Mouse (Mus musculus): Measurements from ENCODE around the gene Rnf180. TPM values are rescaled to one million over a fixed set of nuclear protein-coding genes. Genes with fewer than 3 reads are reported as not detected.

The Rnf180 gene
- total RNA-seq, 1 experiment from 2014 or later, result 8.0 TPM

DNA sequence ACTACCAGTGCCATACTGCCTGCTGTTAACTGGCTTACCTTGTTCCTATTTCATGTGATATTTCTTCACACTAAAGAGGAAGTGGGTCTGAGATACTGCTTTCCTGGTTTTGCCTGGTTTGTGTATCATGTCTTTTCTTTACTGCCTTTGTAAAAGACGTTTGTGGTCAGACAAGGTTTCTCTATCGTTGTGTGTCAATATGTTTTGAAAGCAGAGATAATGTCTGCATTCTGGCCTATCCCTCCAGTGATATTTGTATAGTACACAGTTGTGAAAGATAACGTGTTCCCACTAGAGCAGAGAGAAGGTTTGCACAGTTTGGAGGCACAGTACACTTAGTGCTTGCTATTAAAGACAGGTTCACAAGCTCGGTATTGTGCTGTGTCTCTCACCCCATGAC is 154.7 kb downstream of the Rnf180 start:
- ATAC-seq (replicated peaks; ENCODE audit: low read depth, poor library complexity, severe bottlenecking), result peak; percentile 96

DNA sequence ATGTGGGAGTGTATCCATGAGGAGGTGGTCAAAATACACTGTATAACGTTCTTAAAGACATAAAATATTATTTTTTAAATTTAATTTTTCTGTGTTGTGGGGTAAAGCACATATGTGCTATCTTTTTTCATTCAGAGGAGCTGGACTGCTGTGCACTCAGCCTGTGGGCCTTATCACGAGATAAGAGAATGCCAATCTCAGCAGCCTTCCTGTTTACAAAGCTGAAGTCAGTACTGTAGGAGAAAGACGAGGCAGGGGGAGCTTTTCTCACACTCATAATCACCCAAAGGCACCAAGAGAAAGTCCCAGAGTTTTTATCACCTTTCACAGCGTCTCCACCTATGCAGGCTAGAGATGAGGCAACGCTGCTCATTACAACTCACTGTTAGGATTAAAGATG is 160.2 kb downstream of the Rnf180 start:
- peak; percentile 88 for ATAC-seq (replicated peaks; ENCODE audit: low read depth, poor library complexity, severe bottlenecking)

DNA sequence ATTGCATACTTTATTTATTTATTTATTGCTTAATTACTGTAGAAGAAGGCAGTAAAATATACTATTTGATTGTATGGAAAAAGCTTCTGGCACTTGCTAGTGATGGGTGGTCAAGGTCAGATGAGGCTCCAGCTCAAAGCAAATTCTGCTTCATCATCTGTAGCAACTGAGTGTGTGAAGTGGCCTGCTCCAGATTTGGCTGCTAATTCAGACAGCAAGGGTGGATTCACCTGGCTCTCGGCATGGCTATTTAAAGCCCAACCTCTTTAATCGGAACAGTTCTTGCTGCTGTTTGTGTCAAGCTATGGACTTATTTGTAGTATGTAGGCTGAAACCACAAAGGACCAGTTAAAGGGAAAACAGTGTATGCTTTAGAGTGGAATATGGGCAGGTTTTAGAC is 161.8 kb downstream of the Rnf180 start:
- no peak for ATAC-seq (replicated peaks; ENCODE audit: low read depth, poor library complexity, severe bottlenecking)

DNA sequence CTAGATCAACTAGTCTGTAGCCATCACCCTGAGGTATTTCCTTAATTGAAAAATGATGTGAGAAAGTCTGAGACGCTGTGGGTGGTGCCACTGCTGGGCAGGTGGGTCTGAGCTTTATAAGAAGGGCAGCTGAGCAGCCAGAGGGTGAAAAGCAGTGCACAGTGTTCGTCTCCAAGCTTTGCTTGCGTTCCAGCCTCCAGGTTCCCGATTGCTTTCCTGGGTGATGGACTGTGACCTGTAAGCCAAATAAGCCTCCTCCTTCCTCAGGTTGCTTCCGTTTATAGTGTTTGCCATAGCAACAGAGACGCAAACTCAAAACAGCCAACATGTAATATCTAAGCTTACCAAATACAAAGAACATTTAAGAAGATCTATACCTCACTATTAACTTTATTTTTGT is 162.2 kb downstream of the Rnf180 start:
- no peak for ATAC-seq (replicated peaks; ENCODE audit: low read depth, poor library complexity, severe bottlenecking)

- peak; percentile 73 for ATAC-seq (replicated peaks; ENCODE audit: low read depth, poor library complexity, severe bottlenecking)
Measured at GRCm38 (mm10) chr13:105130080-105130479, 164.5 kb downstream of the Rnf180 start.

DNA sequence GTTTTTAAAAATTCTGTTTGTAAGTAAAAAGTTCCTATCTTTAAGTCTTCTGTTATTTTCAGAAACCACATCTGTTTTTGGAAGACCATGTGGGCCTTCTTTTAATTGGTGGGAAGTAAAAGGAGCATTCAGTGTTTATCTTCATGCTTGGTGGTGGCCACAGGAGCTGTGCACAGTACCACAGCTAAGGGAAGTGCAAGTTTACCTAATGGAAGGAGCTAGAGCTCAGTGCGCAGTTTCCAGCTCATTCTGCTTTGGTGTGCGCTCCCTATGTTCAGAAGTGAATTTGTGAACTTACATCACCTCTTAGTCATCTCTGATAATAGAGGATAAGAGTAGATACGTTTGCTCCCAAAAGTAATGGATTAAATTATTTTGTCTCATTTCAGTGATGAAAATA is 172.5 kb downstream of the Rnf180 start:
- ATAC-seq (replicated peaks; ENCODE audit: low read depth, poor library complexity, severe bottlenecking), result 0 out of 2 replicates have a peak, but pooled peaks have one; percentile 32

DNA sequence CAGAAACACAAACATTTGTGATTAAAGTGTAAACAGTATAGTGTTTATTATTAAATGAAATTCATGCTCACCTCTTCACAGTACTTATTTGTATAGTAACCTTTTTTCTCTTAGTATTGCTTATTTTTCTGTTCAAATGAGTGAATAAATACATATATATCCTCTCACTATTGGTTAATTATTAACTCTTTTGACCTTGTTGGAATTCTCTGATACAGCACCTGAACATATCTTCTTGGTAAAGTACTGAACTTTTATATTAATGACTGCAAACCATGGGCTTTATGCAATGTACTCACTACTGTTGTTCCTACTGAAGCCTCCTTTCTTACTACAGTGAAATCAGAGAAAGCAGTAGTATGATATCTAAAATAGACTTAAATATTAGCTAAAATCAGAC is 173.0 kb downstream of the Rnf180 start:
- ATAC-seq (replicated peaks; ENCODE audit: low read depth, poor library complexity, severe bottlenecking), result no peak

GRCm38 (mm10) chr13:105111599-105111998 is 183.0 kb downstream of the Rnf180 start:
- no peak for ATAC-seq (replicated peaks; ENCODE audit: low read depth, poor library complexity, severe bottlenecking)

- ATAC-seq (replicated peaks; ENCODE audit: low read depth, poor library complexity, severe bottlenecking), result no peak
Measured at GRCm38 (mm10) chr13:105104385-105104784, 190.2 kb downstream of the Rnf180 start.

DNA sequence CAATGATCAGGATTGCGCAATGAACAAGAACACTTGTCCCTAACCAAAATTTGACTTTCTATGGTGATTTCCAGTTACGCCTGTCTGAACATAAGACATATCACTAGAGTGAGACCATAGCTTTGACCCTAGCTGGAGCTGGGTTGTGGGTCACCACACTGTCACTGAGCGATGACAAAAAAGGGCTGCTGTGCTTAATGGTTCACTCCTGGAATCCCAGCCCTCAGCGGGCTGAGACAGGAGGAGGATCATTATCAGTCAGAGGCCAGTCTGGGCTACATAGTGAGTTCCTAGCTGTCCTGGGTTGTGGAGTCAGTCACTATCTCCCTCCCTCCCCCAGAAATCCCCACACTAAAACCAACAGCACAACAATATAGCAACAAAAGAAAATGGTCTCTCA is 193.9 kb downstream of the Rnf180 start:
- ATAC-seq (replicated peaks; ENCODE audit: low read depth, poor library complexity, severe bottlenecking), result no peak

GRCm38 (mm10) chr13:105096316-105096715 is 198.3 kb downstream of the Rnf180 start:
- no peak for ATAC-seq (replicated peaks; ENCODE audit: low read depth, poor library complexity, severe bottlenecking)

DNA sequence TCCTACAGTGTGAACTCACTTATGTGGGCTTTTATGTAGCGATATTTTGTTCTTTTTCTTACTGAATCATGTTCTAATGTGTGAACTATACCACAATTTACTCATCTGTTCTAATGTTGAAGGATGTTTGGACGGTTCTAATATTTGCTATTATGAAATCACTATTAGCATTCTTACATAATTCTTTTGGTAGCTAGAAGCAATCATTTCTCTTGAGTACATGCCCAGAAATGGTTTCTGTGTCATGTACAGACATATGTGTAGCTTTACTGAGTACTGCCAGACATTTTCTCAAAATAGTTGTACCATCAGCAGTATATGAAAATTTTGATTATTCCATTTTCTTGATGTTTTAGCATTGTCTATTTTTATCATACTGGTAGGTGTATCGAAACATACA is 205.3 kb downstream of the Rnf180 start:
- no peak for ATAC-seq (replicated peaks; ENCODE audit: low read depth, poor library complexity, severe bottlenecking)

- no peak for ATAC-seq (replicated peaks; ENCODE audit: low read depth, poor library complexity, severe bottlenecking)
Measured at GRCm38 (mm10) chr13:105081862-105082261, 212.8 kb downstream of the Rnf180 start, which contains the start of gene 4933425L06Rik. Gene 4933425L06Rik (plus strand): TSS chr13:105082122.

Other genes starting within 250 kb of the Rnf180 start
- 1.7 and 3.0 TPM in 2 replicates for gene Rgs7bp, start 239.9 kb downstream of the Rnf180 start, total RNA-seq (2017)
- gene 4933425L06Rik, start 212.7 kb downstream of the Rnf180 start, total RNA-seq (2017), result not detected in 2 replicates
- not detected in 2 replicates for gene Htr1a, start 148.8 kb upstream of the Rnf180 start, total RNA-seq (2017)

Measured in common myeloid progenitor, adult 5-6 weeks (primary cell).